In genomic region chr15:32610776-32611175, GRCm38 (mm10) we compare ENCODE assay signal across 8 mouse cellular contexts.
DNase-seq lines count a peak whose midpoint lies in the region; ATAC-seq and TF ChIP-seq lines count a peak whose summit lies in the region.

No protein-coding gene starts in this region.

- no peak overlapping the region for H3K4me2 ChIP-seq in midbrain, embryonic 11.5 days
- H3K4me2 ChIP-seq in midbrain, embryonic 16.5 days (ENCODE audit: low read length) = no peak overlapping the region
- no peak overlapping the region for H3K4me2 ChIP-seq in intestine, embryonic 15.5 days (replicated peaks)

- TF ChIP-seq POLR2A in heart, adult 2 months (IDR thresholded peaks at IDR 0.05; ENCODE audit: insufficient read depth, low read depth, low read length) = no peak

- no peak for ATAC-seq in midbrain, embryonic 11.5 days (ENCODE audit: low FRiP score)
- ATAC-seq in midbrain, embryonic 16.5 days = no peak
- no peak for ATAC-seq in intestine, embryonic 15.5 days

- TF ChIP-seq EP300 in heart, adult 2 months (IDR thresholded peaks at IDR 0.05; ENCODE audit: insufficient read depth, low read depth, low read length) = no peak

- H3K27me3 ChIP-seq in heart, adult 2 months (ENCODE audit: control insufficient read depth, insufficient read depth, low read length) = no peaks in the 10 kb centered on the region
- no peaks in the 10 kb centered on the region for H3K27me3 ChIP-seq in heart, embryonic 10.5 days (ENCODE audit: insufficient read depth, poor library complexity, severe bottlenecking)
- no peaks in the 10 kb centered on the region for H3K27me3 ChIP-seq in midbrain, embryonic 11.5 days (ENCODE audit: control insufficient read depth, insufficient read depth, low read length)
- H3K27me3 ChIP-seq in midbrain, embryonic 16.5 days (ENCODE audit: control insufficient read depth, insufficient read depth, low read depth, low read length) = no peaks in the 10 kb centered on the region
- H3K27me3 ChIP-seq in intestine, embryonic 15.5 days (replicated peaks) = no peaks in the 10 kb centered on the region

- no peak overlapping the region for H3K4me3 ChIP-seq in heart, adult 2 months
- no peak overlapping the region for H3K4me3 ChIP-seq in heart, embryonic 10.5 days
- no peak overlapping the region for H3K4me3 ChIP-seq in midbrain, embryonic 11.5 days (ENCODE audit: low read depth, low read length)
- H3K4me3 ChIP-seq in midbrain, embryonic 16.5 days (ENCODE audit: low read depth, low read length) = no peak overlapping the region
- no peak overlapping the region for H3K4me3 ChIP-seq in intestine, embryonic 15.5 days (replicated peaks)

- intact Hi-C loops in heart, adult 2 months (cut with DNase I) = no loop called here

- H3K9me3 ChIP-seq in heart, embryonic 10.5 days = no peaks in the 10 kb centered on the region
- H3K9me3 ChIP-seq in midbrain, embryonic 11.5 days (ENCODE audit: control insufficient read depth, low read length) = no peaks in the 10 kb centered on the region
- no peaks in the 10 kb centered on the region for H3K9me3 ChIP-seq in midbrain, embryonic 16.5 days (replicated peaks; ENCODE audit: control insufficient read depth, low read length, poor library complexity, severe bottlenecking)
- no peaks in the 10 kb centered on the region for H3K9me3 ChIP-seq in intestine, embryonic 15.5 days

- H3K9ac ChIP-seq in heart, adult 2 months (ENCODE audit: low read depth, low read length) = no peak overlapping the region
- no peak overlapping the region for H3K9ac ChIP-seq in midbrain, embryonic 11.5 days (ENCODE audit: low read length)
- no peak overlapping the region for H3K9ac ChIP-seq in midbrain, embryonic 16.5 days (ENCODE audit: low read depth, low read length)
- no peak overlapping the region for H3K9ac ChIP-seq in intestine, embryonic 15.5 days

- no peaks in the 10 kb centered on the region for H3K36me3 ChIP-seq in heart, adult 2 months (ENCODE audit: control insufficient read depth, insufficient read depth, low read length)
- H3K36me3 ChIP-seq in heart, embryonic 10.5 days = no peaks in the 10 kb centered on the region
- H3K36me3 ChIP-seq in midbrain, embryonic 11.5 days (ENCODE audit: control insufficient read depth, insufficient read depth, low read length) = no peaks in the 10 kb centered on the region
- no peaks in the 10 kb centered on the region for H3K36me3 ChIP-seq in midbrain, embryonic 16.5 days (ENCODE audit: control insufficient read depth, insufficient read depth, low read length)
- no peaks in the 10 kb centered on the region for H3K36me3 ChIP-seq in intestine, embryonic 15.5 days

- no peak overlapping the region for H3K27ac ChIP-seq in heart, adult 2 months
- no peak overlapping the region for H3K27ac ChIP-seq in heart, embryonic 10.5 days
- no peak overlapping the region for H3K27ac ChIP-seq in midbrain, embryonic 11.5 days (ENCODE audit: low read depth, low read length)
- no peak overlapping the region for H3K27ac ChIP-seq in midbrain, embryonic 16.5 days (ENCODE audit: low read length)
- no peak overlapping the region for H3K27ac ChIP-seq in intestine, embryonic 15.5 days

- TF ChIP-seq CTCF in heart, adult 2 months (IDR thresholded peaks at IDR 0.05) = no peak

- H3K79me2 ChIP-seq in heart, adult 2 months (replicated peaks; ENCODE audit: control insufficient read depth, insufficient read depth, low read length) = no peaks in the 10 kb centered on the region

- H3K4me1 ChIP-seq in heart, adult 2 months (ENCODE audit: control insufficient read depth, insufficient read depth, low read length) = peaks cover 1% of the 10 kb centered on the region
- H3K4me1 ChIP-seq in heart, embryonic 10.5 days = no peaks in the 10 kb centered on the region
- no peaks in the 10 kb centered on the region for H3K4me1 ChIP-seq in midbrain, embryonic 11.5 days (ENCODE audit: control insufficient read depth, insufficient read depth, low read length)
- no peaks in the 10 kb centered on the region for H3K4me1 ChIP-seq in midbrain, embryonic 16.5 days (ENCODE audit: control insufficient read depth, insufficient read depth, low read length)
- no peaks in the 10 kb centered on the region for H3K4me1 ChIP-seq in intestine, embryonic 15.5 days (replicated peaks)

- WGBS in heart, adult 2 months = 48% methylated on average over 2 of the region's 2 CpGs
- 82% methylated on average over 2 of the region's 2 CpGs for WGBS in heart, embryonic 10.5 days
- WGBS in midbrain, embryonic 11.5 days = 87% methylated on average over 2 of the region's 2 CpGs
- 95% methylated on average over 2 of the region's 2 CpGs for WGBS in midbrain, embryonic 16.5 days
- WGBS in intestine, embryonic 15.5 days = 66% methylated on average over 2 of the region's 2 CpGs

- DNase-seq in heart, adult 2 months = peak; percentile 30 to 31
- no peak for DNase-seq in heart, embryonic 10.5 days (ENCODE audit: low spot score)
- peak; percentile 67 for DNase-seq in midbrain, embryonic 11.5 days (ENCODE audit: low spot score, missing footprints)
- peak; percentile 41 for DNase-seq in gonadal fat pad, adult 2 months (ENCODE audit: low read depth)
- peak; percentile 57 for DNase-seq in lung, postnatal 10 days
- no peak for DNase-seq in T-cell, adult 2 months (ENCODE audit: low spot score)

Comparison
In these comparisons a context has a peak if more than half of its experiments do, and no peak if none do; other contexts are left out.
1. DNase-seq: peak in heart, adult 2 months (2 of 2), midbrain, embryonic 11.5 days (single experiment), gonadal fat pad, adult 2 months (single experiment) and lung, postnatal 10 days (single experiment); none in heart, embryonic 10.5 days (single experiment) and T-cell, adult 2 months (single experiment).